Mouse (Mus musculus) adrenal gland, adult (tissue): ENCODE measurements at regions not wholly inside any gene's neighbourhood (a gene's known extent, or its start where the extent isn't known, plus 50 kb on each side); places are given as distances from the start of the nearest gene placed in this dataset.

Experiments used
- DNase-seq, 2 experiments: peaks; one replicate each; pipeline ENCODE4 v3.0.0; 2022 to 2023; ENCODE audit warnings: low spot score in 1 of 2; ENCODE audit not compliant: inconsistent age in 2 of 2

DNA sequence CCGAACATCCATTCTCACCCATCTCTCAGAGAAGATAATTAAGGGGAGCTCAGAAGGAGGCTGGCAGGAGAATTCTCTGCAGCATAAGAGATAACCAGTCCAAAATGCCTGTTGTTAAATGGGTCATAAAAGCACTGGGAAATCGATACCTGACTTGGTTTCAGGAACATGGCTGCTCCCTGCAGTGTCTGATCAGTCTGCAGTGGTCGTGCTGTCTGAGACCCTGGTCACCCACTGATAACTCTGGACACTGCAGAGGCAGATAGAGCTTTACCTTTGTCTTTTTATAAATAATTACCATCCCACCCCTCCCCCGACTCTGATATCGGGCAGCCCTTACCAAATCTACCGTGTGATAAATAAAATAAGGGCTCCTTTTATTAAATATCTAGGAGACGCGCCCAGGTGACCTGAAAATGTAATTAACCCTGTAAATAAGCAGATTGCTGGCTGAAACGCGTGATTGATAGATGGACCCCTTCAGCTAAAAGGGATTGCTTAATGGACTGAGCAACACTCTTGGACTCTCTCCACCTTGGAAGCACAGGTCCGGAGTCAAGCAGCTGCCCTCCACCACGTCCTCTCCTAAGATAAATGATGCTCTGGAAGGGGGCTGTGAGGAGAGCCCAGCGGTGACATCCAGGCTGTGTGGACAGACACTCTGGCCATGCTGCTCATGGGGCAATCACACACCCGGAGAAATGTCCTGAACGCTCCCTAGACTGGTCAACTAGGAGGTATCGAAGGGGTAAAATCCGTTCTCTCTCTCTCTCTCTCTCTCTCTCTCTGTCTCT is 384.4 kb downstream of the Mtx2 start:
- no peak for DNase-seq

GRCm38 (mm10) chr2:75216931-75217330 is 391.3 kb downstream of the Mtx2 start:
- DNase-seq: no peak

DNA sequence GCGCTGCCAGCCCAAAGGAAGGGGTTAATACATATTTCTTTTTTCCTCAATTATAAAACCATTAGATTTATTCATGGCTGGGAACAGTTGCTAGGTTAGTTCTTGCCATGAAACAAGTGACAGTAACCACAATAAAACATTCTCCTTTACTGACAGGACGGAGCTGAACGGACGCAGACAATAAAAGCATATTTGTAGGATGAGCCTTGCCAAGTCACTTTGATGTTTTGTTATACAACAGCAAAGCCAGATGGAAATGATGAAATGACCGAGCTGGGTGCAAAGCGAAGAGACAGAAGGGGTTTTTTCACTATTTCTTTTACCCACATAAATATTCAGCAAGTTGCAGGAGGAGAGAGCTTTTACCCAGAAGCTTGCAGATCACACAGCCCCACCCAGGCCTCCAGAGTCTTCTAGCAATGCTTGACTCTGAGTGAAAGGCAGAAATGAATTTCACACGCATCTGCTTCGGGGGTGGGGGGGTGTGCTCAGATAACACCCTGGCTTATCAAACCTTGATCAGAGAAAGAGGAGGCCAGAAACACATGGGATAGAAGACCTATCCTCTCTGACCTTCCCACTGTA is 395.3 kb downstream of the Mtx2 start:
- DNase-seq: peak in 1 of 2 experiments; percentile 44

GRCm38 (mm10) chr2:75224443-75224842 is 398.8 kb downstream of the Mtx2 start:
- DNase-seq: peak; percentile 25 to 71

GRCm38 (mm10) chr2:75240976-75241375 is 415.4 kb downstream of the Mtx2 start:
- DNase-seq: no peak

DNA sequence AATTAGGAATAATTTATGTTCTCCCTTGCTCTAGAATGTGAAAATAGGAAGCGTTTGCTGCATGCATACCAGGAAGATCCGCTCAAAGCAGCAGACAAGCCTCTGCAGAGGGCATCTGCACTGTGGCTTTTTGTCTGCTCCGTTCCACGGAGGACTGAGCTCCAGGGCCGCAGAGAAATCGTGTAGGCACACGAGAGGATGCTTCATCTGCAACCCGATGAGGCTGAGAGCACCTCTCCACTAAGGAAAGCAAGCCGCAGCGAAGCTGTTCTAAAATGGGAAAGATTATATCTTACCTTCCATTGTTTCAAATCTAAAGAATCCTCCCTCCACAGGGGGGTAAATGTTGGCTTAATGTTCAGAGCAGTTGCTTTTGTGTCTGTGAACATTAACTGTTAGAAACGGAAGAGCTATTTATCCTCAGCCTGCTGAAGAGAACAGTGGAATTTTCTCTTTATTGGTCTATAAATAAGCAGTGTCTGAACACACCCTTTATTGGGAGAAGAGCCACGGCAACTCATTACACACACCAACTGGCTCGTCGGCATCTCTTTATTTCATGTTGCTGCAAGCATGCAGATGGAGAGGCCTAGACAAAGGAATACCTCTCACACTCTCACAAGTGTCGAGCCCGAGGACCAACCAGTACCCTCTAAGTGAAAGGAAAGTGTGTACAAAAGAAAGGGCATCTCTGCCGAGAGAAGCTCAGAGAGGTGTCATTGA is 414.6 kb upstream of the Hnrnpa3 start:
- DNase-seq: no peak

GRCm38 (mm10) chr2:75245256-75245655 is 413.8 kb upstream of the Hnrnpa3 start:
- no peak for DNase-seq

- DNase-seq: no peak
Observed at GRCm38 (mm10) chr2:75245662-75246061, 413.4 kb upstream of the Hnrnpa3 start.

- no peak for DNase-seq
Observed at GRCm38 (mm10) chr2:75246082-75246743, 412.8 kb upstream of the Hnrnpa3 start.

GRCm38 (mm10) chr2:75248251-75248650 is 410.8 kb upstream of the Hnrnpa3 start:
- DNase-seq: no peak

DNA sequence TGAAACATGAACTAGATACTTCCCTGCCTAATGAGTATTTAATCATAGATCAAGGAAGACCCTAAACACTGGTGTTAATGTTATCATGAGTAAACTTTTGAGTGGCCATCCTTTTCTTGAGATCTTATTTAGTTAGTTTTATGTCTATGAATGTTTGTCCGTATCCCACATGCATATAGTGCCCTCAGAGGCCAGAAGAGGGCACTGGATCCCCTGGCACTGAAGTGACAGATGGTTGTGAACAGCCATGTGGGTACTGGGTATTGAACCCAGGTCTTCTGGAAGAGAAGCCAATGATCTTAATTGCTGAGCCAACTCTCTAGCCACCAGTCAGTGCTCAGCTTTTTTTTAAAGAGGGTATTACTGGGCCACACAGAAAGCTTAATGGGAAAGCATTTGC is 408.6 kb upstream of the Hnrnpa3 start:
- DNase-seq: no peak

DNA sequence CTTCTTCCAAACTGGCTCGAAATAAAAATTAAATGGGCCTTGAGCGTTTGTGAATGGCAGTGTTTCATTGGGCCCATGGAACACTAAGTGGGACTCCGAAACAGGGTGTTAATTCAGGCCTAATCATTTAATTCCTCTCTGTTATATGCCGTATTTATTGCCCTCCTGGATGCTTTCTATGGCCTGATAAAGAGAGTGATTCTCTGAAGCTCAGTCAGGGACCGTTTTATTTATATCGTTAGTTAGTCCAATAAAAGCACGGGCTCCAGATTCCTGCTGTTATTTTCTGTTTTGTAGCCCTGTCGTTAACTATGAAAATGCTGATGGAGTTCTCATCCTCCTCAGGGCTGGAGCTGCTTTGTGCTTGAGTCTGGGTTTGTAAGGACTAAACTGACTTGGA is 406.2 kb upstream of the Hnrnpa3 start:
- DNase-seq: no peak

- no peak for DNase-seq
Observed at GRCm38 (mm10) chr2:75265218-75265617, 393.8 kb upstream of the Hnrnpa3 start.

DNA sequence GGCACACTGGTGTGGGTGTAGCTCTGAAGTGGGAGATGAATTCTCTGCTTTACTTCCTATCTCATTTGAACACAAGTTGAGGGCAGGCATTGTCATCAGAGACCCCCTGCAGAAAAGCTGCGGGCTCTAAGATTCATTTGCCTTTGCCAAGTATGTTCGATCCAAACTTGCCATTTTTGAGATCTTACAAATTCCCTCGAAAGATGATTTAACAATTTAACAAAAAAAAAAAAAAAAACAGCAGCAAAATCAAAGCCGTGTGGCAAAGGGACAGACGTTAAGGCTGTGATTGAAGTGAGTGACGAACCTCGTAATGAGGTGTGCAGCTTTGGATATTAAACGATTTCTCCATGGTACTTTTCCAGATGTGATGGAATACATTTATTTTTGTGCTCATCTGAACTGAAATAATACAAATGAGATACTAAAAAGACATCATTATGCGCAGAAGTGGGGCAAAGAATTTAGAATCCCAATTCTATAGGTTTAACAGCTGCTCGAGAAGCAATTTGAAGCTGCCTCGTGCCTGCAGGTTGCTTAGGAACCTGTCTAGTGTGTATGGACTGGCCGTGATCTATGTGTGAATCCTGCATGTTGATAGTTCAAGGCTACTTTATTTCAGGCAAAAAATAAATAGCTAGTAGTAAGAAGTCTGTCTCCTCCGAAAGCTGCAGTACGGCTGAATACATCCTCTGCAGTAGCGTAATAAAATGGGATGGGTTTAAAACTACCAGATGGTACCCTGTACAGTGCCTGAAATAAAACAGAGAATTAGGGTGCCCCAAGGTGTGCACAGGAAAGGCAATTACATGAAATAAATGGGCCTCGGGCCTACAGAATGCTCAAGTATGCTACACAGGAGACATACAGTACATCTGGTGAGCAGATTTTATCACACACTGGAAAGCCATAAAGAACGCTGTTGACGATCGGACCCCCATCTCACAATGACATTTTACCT is 393.0 kb upstream of the Hnrnpa3 start:
- no peak for DNase-seq

- no peak for DNase-seq
Observed at GRCm38 (mm10) chr2:75267949-75268348, 391.1 kb upstream of the Hnrnpa3 start.

GRCm38 (mm10) chr2:75269446-75269845 is 389.6 kb upstream of the Hnrnpa3 start:
- peak; percentile 22 to 67 for DNase-seq

- DNase-seq: no peak
Observed at GRCm38 (mm10) chr2:75270115-75270514, 388.9 kb upstream of the Hnrnpa3 start.

GRCm38 (mm10) chr2:75287900-75288299 is 371.2 kb upstream of the Hnrnpa3 start:
- DNase-seq: no peak

DNA sequence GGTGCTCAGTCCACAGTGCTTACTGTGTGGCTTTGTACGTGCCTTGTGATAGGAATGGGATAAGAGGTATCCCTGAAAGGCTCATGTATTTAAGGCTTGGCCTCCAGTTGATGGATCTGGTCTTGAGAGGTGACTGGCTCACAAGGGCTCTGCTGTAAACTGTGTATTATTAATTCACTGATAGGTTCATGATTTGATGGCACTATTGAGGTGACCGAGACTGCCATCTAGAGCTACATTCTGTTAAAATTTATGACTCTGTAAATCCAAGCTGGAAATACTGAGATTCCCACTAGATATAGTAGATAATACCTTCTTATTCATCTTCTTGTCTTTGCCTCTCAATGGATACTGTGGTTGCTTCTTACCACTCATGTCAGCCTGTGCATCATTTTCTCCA is 367.4 kb upstream of the Hnrnpa3 start:
- no peak for DNase-seq

DNA sequence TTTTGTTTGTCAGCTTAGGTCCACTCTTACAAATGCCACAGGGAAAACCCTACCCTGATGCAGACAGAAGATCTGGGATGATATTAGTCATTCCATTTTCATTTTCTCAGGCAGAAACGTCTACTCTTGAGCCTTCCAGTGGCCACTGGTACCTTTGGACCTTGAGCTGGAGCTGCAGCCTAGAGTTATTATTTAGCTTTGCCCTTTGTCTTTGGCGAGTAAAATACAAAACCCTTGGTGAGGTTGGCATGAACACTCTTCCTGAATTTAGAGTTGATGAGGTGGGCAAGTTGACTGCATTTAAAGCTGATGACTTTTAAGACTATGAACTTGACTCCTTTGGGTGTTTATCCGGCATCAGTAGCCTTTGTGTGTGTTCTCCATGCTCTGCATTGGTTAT is 352.2 kb upstream of the Hnrnpa3 start:
- DNase-seq: no peak
